Mouse (Mus musculus): Measurements from ENCODE around the gene Agps. TPM values are rescaled to one million over a fixed set of nuclear protein-coding genes. Genes with fewer than 3 reads are reported as not detected.

Gene Agps
- 10 to 100 TPM; 35.7 to 39.7 TPM for total RNA-seq (2021)
- long read RNA-seq, experiment 1, full-length matches to known transcripts: 17 of 25 reads
- long read RNA-seq, experiment 1, partial matches to known transcripts: 1 of 25 reads
- long read RNA-seq, experiment 1, other reads (novel, unspliced or antisense): 7 of 25 reads
- long read RNA-seq, experiment 2, full-length matches to known transcripts: 7 of 13 reads
- long read RNA-seq, experiment 2, partial matches to known transcripts: 1 of 13 reads
- long read RNA-seq, experiment 2, other reads (novel, unspliced or antisense): 5 of 13 reads

DNA sequence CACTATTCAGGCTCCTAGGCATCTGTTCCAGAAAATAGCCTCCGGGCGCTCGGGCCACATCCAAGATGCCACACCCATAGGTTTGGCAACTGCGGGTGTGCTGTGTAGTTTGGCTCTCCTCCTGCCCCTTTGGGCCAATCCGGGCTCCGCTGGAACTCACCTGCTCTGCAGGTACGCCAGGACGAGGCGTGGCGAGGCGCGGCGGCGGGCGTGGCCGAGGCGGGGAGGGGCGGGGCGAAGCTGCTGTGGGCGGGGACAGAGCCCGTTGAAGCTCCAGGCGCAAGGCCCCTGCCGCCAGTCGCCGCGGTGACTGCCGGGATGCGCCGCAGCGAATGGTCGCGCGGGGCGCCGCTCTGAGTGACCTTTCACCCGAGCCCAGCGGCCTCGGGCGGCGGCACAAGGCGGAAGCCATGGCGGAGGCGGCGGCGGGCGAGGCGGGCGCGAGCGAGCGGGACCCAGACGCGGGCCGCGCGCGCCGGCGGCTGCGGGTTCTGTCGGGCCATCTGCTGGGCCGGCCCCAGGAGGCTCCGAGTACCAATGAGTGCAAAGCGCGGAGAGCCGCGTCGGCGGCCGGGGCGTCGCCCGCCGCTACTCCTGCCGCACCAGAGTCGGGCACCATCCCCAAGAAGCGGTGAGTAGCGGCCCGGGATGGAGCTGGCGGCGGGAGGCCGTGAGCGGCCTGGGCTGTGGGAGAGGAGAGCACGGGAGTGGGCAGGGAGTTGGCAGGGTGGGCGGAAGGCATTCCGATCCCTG, at the start of gene Agps:
Gene Agps, plus strand, starts transcription at position 297 of the 753 bp plus-strand sequence.
- peak; percentile 81 to 89 for DNase-seq (ENCODE audit: low spot score in 2 of 2)

DNA sequence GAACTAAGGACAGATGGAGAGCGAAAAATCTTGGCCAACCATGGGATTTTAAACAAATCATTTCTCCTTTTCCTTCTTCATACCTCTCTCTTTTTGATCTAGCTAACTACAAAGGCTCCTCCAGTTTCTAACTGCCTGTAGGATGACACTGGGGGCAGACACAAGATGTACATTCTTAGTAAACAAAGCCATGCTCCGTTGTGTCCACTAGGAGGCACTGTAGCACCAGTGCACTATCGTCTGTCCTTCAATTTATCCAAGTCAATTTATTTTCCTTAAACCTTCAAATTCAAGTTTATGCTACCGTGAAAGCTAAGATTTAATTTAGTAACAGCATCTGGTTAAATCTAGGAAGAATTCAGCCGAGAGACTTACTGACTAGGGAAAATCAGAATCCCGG, 45.9 kb upstream of the Agps start:
- DNase-seq (ENCODE audit: low spot score in 2 of 2): peak in 1 of 2 experiments; percentile 15

DNA sequence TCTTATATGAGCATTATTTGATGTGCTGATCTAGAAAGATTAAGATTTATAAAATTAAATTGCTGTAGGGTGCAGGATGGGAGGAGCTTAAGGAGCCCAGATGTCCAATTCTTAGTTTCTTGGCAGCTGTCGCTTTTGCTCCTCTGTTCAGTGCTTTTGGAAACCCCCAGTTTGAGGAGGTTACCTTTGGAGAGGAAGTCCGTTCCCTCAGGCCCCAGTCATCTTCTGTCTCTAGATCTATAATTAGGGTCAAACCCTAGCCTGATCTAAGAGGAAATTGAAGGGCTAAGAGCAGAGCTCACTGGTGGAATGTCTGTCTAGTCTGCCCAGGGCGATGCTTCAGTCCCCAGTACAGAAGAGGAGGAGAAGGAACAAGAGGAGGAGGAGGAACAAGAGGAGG, 43.5 kb upstream of the Agps start:
- no peak for DNase-seq (ENCODE audit: low spot score in 2 of 2)

DNA sequence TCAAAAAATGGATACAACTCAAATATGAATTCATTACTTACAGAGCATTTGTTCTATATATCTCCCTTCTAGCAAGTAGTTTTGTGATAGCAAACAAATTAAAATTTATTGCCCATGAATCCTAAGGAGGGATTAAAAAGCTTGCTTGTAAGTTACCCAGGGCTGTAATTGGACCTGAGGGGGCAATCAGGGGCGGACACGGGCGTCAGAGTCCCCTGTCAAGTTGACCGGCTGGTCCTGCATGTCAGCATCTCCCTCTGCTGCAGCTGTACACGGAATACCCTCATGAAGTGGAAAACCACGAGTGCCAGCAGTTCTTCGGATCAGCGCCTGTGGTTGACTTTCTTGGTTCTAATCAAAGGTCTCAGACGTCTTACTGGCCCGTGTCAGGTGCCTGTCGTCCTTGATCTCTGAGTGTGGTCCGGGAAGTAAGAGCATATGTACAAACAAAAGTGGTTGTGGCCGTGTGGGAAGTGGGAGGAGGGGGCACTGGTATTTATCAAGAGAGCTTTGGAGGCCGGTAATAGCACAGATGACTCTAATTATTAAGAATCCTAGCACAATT, 41.9 kb upstream of the Agps start:
- no peak for DNase-seq (ENCODE audit: low spot score in 2 of 2)

DNA sequence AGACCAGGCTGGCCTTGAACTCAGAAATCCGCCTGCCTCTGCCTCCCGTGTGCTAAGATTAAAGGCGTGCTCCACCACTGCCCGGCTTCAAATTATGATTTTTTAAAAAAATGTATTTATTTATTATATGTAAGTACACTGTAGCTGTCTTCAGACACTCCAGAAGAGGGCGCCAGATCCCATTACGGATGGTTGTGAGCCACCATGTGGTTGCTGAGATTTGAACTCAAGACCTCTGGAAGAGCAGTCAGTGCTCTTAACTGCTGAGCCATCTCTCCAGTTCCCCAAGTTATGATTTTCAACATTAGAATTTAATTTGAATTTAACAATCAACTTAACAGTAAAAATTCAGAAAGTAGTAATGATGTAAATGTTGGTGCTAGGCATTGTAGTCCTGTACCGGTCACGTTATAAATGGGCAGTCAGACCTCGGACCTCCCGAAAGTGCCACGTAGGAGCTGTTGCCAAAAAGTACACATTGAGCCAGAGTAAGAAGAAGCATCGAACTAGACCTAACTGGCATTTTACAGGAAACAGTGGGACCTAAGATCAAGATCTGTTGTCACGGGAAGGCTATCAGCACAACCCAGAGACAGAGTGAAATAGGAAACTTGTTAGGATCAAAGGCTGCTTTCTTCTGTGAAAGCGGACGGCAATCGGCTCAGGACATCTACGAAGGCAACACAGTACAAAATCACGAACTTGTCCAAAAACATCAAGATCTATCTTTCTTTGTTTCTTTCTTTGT, 40.2 kb upstream of the Agps start:
- DNase-seq (ENCODE audit: low spot score in 2 of 2): no peak

DNA sequence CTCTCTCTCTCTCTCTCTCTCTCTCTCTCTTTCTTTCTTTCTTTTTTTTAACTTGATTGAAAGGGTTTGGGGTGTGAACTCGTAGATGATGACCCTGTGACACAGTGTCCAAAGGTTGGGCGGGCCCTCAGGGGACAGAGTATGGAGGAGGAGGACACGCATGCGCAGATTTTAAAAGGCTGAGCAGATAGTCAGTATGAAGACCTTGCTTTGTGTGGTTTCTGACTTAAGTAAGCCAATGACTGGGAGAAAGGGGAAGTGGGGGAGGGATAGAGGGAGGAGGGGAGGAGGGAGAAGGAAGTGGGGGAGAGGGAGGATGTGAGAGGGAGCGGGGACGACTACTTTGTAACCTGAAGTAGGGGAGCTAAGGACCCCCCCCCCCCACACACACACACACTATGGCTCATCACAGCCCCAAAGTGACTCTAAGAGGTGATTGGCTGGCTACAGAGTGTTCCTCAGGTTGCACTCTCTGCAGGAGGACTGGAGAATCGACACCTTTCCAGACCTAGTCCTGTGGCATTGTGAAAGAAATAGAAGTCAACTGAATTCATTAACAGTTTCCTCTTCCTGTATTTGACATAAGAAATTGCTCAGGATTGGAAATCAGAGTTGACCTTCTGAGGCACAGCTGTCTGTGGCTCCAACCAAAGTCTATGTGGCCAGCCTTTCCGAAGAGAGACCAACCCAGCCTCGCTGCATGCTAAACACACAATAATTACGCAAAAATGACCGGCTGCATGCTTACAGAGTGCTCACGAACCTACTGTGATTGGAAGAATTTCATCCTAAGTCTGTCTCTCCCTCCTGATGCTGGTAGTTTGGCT, 39.4 kb upstream of the Agps start:
- DNase-seq (ENCODE audit: low spot score in 2 of 2): no peak

DNA sequence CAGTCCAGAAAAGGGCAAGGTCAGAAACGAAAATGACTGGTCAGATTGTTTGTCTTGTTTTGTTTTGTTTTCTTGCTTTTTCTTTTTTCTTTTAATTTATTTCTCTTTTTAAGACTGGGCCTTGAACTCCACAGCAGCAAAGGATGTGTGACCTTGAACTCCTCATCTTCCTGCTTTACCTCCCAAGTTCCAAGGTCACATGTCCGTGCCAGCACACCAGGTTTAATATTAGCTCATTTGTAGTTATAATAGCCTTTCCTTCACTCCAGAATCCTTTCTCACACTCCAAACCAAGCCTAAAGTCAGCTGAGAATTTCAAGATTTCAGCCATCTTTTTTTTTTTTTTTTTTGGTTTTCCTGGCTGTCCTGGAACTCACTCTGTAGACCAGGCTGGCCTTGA, 35.8 kb upstream of the Agps start:
- DNase-seq (ENCODE audit: low spot score in 2 of 2): no peak

DNA sequence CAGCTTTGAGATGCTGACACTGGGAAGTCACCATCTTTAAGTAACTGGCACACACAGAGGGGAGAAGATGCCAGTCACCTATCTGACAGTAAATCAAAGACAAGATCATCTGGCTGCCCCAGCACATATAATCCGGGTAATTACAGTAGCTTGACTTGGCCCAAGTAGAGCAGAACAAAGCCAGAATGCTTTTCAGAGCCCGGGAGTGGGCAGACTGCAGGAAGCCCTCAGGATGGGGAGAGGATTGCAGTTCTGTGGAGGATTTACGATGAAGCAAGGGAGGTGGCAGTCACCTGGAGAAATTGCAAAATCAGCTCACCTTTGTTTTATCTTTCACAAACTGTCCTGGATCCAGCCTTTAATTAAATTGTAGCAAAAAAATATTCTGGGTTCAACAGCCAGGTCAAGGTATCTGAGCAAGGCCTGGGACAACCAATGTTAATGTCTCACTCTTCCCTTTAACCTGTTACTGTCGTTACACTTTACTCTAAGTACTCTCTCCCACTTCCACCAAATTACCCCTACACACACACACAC, 33.5 kb upstream of the Agps start:
- no peak for DNase-seq (ENCODE audit: low spot score in 2 of 2)

DNA sequence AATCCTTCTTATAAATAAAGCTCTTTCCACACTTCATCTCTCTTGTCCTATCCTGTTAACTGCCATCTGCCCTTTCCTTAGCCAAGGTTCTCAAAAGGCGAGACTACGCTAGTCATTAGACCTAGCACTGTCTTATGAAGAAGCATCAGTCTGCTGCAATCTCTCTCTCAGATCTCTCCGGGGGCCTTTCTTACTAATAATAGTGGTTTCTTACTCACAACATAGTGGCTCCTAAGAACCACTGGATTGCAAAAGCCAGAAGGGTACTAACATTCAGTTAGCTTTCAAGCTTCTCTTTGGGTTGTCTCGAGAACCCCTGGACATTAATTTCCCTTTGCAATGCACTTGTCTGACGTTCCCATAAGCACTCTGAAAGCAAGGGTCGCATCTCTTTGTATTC, 26.2 kb upstream of the Agps start:
- DNase-seq (ENCODE audit: low spot score in 2 of 2): no peak

DNA sequence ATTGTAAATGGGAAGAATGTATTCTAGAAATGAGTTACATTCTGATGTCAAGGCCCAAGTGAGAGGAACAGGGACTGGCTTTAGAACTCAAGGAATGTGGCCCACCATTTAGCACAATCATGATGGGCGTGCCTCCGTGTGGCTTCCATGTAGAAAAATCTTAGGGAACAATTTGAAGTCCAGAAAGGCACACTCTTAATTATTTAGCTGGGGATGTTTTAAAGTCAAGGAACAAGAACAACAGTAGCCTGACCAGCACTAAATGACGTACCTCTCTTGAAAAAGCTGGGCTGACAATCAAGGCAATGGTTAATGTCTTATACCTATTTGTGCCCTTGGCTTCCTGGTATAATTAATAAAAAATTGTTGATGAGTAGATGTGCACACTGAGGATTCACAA, 25.1 kb upstream of the Agps start:
- no peak for DNase-seq (ENCODE audit: low spot score in 2 of 2)

DNA sequence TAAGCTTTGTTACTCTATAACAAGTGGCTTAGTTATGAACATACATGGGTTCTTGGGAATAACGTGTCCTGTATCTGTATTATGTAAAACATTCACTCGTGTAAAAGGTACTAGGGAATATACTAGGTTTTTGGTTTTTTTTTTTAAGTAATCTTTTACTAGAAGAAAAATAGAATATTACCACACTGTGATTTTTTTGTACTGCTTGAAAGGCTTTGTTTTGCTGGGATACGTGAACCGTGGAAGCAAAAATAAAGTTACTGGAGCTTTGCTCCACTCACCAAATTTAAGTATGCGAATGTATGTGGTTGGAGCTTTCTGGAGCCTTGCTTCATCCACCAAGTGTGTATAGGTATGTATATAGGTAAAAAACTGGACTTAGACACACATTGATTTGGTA, 24.5 kb upstream of the Agps start:
- no peak for DNase-seq (ENCODE audit: low spot score in 2 of 2)

DNA sequence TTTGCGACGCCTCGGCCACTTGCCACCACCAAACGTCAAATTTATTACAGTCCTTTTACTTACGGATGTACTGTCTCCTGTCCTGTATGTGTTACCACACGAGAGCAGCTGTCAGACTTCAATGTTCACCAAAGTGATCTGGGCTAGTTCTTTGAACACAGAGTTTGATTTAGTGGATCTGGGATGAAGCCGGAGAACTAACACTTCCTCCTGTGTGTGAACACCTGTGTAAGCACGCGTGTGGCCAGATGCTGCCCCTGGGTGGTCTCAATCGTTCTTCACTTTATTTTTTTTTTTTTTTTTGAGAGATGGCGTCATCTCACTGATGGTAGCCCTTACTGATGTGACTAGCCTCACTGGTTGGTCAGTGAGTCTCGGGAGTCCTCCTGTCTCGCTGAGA, 17.1 kb upstream of the Agps start:
- DNase-seq (ENCODE audit: low spot score in 2 of 2): no peak

DNA sequence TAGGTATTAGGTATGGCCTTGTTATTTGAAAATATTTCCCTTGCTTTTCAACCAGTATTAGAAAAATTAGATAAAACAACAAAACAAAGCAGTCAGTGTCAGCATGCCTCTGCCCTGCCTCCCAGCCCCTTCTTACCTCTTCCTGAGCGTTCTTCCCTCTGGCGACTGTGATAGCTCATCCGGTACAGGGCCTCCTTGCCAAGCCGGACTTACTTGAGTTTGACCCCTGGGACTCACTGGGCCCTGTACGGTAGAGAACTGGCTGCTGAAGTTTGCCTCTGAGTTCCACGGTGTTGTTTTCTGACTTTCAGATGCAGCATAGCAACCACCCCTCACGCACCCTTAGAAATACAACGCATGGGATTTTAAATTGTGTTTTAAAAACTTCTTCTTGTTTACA, 16.5 kb upstream of the Agps start:
- DNase-seq (ENCODE audit: low spot score in 2 of 2): no peak

DNA sequence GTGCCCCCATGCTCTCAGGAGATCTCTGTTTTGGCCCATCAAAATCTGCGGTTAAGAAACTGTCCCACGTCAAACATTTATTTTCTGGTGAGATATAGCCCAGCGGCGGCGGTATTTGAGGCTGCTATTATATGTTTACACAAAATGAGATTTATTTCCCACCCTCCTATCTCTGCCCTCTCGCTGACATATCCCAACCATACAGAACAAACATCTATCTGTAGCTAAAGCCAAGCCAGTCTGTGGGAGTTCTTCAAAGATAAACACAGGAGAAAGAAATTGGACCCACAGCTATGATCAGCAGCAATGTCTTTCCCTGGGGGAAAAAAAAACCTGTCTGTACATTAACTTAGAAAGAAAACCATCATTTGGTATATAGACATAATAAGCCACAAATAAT, 15.3 kb upstream of the Agps start:
- no peak for DNase-seq (ENCODE audit: low spot score in 2 of 2)

DNA sequence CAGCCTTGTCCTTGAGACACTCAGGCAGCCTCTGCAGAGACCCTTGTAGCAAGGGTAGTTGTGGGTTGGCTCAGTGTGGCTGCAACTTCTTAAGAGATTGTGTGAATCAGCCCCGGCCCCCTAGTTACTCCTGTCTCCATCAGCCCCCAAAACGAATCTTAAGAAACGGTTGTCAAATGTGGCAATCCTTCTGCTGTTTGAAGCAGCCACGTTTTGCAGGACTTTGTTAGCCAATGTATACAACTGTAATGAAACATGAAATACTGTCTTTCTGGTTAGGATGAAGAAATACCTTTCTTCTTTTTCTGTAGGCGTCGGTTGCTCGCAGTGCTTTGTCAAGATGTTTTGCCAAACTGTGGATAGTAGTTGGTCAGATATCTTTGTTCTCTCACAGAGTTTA, 13.3 kb upstream of the Agps start:
- DNase-seq (ENCODE audit: low spot score in 2 of 2): no peak

DNA sequence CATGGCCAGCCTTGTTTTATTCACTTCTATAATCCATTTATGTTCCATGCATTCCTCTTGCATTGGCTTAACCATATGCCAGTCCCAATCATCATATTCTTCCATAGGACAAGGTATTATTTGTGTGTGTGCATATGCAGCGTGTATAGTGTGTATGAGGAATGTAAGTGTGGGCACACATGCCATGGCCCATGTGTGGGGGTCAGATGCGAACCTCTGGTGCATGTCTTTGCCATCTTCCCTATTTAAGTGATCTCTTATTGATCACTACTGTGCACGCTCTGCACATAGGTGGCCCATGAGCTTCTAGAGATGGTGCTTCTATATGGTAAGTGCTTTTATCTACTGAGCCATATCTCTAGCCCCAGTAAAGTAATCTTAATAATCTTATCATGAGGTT, 12.2 kb upstream of the Agps start:
- DNase-seq (ENCODE audit: low spot score in 2 of 2): no peak

DNA sequence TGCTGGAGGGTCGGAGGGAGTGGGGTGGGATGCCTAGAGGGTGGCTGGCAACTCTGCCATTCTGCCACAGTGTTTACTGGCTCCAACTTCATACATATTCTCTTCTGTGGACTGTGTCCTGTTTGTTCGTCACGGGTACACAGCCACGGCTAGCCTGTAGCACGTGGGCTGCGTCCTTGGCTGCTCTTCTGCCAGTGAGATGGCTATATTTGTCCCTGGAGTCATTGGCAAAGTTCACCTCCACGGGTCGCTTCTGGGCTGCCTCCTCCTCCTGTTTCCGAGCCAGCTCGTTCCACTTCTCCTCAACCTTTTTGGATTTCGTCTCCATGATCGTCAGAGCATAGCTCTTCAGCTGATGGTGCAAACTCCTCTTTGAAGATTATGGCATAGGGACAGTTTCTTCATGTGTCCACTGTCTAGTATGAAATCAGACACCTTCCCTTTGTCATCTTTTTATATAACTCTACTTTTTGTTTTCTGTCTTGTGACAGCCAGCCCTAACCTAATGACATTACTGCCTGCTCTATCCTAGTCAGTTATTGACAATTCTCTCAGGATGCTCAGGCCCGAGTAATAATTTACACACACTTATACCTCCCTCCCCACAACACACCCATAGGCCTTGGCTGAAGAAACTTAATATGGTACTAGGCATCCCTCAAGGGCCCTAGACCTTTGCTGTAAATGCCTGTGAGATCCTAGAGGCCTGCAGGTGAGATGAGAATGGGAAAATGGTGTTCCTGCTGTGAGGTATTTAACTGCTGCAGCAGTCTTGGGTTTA, 9.8 kb upstream of the Agps start:
- no peak for DNase-seq (ENCODE audit: low spot score in 2 of 2)

DNA sequence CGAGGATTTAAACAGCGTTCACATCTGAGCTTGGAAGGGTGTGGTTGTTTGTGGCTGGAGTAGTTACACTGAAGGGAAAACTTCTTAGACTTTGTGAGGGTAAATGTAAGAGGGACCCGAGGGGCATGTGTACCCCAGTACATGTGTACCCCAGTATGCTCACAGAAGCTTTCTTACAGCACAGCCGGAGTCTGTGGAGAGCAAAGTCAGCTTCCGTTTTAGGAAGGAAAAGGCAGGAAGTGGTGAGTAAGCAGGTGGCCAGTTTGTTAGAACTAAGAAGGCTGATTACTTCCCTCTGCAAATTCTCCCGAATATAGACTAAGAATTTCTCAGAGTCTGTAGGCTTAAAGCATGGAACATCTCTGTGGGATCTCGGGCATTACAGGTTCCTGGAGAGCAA, 8.2 kb upstream of the Agps start:
- DNase-seq (ENCODE audit: low spot score in 2 of 2): no peak

DNA sequence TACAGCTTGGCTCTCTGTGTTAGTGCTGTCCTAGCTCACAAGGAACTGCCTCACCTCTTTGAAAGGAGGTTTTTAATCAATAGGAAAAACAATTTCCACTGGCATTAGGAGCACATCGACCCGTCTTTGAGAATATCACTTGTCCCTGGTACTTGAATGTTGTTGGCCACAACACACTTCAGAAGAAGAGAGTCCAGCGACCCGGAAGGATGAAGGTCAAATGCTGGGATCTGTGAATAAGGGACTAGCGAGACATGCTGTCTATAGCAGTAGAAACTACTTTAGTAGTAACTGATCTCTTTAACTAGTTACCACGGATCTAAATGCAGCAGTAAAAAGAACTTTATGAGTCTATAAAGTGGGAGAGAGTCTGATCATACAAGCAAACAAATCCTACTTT, 7.8 kb upstream of the Agps start:
- no peak for DNase-seq (ENCODE audit: low spot score in 2 of 2)

DNA sequence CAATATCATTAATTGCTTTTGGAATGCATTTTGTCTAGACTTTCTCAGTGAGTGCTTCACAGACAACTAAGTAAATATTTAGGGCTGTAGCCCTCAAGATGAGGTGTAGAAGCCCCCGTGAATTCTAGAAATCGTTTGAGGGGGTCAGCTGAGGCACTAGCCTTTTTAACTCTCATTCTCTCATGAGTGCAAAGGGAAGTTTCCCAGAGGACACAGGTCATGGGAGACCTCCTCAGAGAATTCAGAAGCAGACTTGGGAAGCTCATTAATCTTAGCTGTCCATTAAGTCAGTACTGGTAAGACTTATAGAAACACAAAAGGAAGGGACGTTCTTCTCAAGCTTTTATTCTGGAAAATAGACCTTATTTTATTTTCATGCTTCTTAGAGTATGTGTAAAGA, 7.1 kb upstream of the Agps start:
- no peak for DNase-seq (ENCODE audit: low spot score in 2 of 2)
